Mouse (Mus musculus) megakaryocyte, embryonic 14.5 days (primary cell): ENCODE measurements around the gene Zfp367.

Source experiments
- FLI1 ChIP-seq: IDR thresholded peaks from 2 replicates; pipeline ENCODE4 v1.6.1; 2012; ENCODE audit warnings: low read length, inconsistent platforms, mixed read lengths
- GATA1 ChIP-seq: IDR thresholded peaks from 3 replicates; pipeline ENCODE4 v1.6.1; 2012; ENCODE audit warnings: mixed read lengths, low read length, inconsistent platforms, borderline replicate concordance

DNA sequence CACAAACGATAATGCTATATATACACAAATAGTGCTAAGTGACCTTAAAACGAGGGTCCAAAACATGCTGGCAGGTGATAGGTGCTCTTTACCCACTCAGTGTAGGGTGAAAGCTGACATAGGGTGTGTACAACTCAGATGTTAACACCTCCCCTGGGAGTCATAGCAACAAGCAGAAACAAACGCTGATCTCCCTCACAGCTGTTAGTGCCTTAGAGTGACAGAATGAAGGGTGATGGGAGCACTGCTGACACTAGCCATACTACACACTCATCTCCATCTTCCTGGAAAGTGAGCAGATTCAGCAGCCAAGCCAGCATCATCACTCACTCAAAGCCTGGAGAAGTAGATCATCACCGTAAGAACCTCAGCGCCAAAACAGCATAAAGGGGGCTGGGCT is 2.9 kb downstream of the Zfp367 start:
- TF ChIP-seq GATA1: no peak
- no peak for TF ChIP-seq FLI1
